Mouse (Mus musculus): Measurements from ENCODE around the gene Nkg7. TPM values are rescaled to one million over a fixed set of nuclear protein-coding genes. Genes with fewer than 3 reads are reported as not detected.

Gene Nkg7
- polyA plus RNA-seq, 1 experiment from 2014 or later, result 0.49 TPM

- no peak overlapping the region for H3K4me3 ChIP-seq (replicated peaks; ENCODE audit: low read depth, low read length)
- no peak for TF ChIP-seq CTCF (IDR thresholded peaks at IDR 0.05; ENCODE audit: low read depth)
- no peaks in the 10 kb centered on the region for H3K4me1 ChIP-seq (replicated peaks; ENCODE audit: insufficient read depth, low read length)
- ATAC-seq (replicated peaks; ENCODE audit: low FRiP score, low read depth) (no peak), DNase-seq (ENCODE audit: low spot score) (no peak)
- 60% methylated on average over 4 of the region's 4 CpGs for WGBS
- no peak overlapping the region for H3K27ac ChIP-seq
- H3K4me2 ChIP-seq (ENCODE audit: low read length), result no peak overlapping the region
- no peak overlapping the region for H3K9ac ChIP-seq (ENCODE audit: low read depth, low read length)
- H3K9me3 ChIP-seq (replicated peaks; ENCODE audit: low read length), result no peaks in the 10 kb centered on the region
- no peaks in the 10 kb centered on the region for H3K27me3 ChIP-seq (ENCODE audit: insufficient read depth, low read length)
- H3K36me3 ChIP-seq (ENCODE audit: insufficient read depth, low read length), result no peaks in the 10 kb centered on the region
These were observed 7.4 kb upstream of the Nkg7 start for GRCm38 (mm10) chr7:43429500-43429899.

- Histone ChIP-seq H3K4me2 (ENCODE audit: low read length) (no peak overlapping the region), H3K4me3 (replicated peaks; ENCODE audit: low read depth, low read length) (no peak overlapping the region), H3K4me1 (replicated peaks; ENCODE audit: insufficient read depth, low read length) (no peaks in the 10 kb centered on the region), H3K27me3 (ENCODE audit: insufficient read depth, low read length) (no peaks in the 10 kb centered on the region), H3K9ac (ENCODE audit: low read depth, low read length) (no peak overlapping the region), H3K36me3 (ENCODE audit: insufficient read depth, low read length) (no peaks in the 10 kb centered on the region), H3K27ac (no peak overlapping the region), H3K9me3 (replicated peaks; ENCODE audit: low read length) (no peaks in the 10 kb centered on the region)
- ATAC-seq (replicated peaks; ENCODE audit: low FRiP score, low read depth) (no peak), DNase-seq (ENCODE audit: low spot score) (no peak)
- no peak for TF ChIP-seq CTCF (IDR thresholded peaks at IDR 0.05; ENCODE audit: low read depth)
- WGBS, result 70% methylated on average over 4 of the region's 4 CpGs
These were observed 4.0 kb upstream of the Nkg7 start for GRCm38 (mm10) chr7:43432891-43433290.

GRCm38 (mm10) chr7:43434676-43435075 is 2.2 kb upstream of the Nkg7 start:
- DNase-seq (ENCODE audit: low spot score) (no peak), ATAC-seq (replicated peaks; ENCODE audit: low FRiP score, low read depth) (no peak)

GRCm38 (mm10) chr7:43438611-43439010 is 1.7 kb downstream of the Nkg7 start:
- H3K4me3 ChIP-seq (replicated peaks; ENCODE audit: low read depth, low read length), result no peak overlapping the region
- 85% methylated on average over 4 of the region's 4 CpGs for WGBS
- TF ChIP-seq CTCF (IDR thresholded peaks at IDR 0.05; ENCODE audit: low read depth), result no peak
- H3K9me3 ChIP-seq (replicated peaks; ENCODE audit: low read length), result no peaks in the 10 kb centered on the region
- DNase-seq (ENCODE audit: low spot score) (no peak), ATAC-seq (replicated peaks; ENCODE audit: low FRiP score, low read depth) (no peak)
- no peak overlapping the region for H3K9ac ChIP-seq (ENCODE audit: low read depth, low read length)
- H3K4me2 ChIP-seq (ENCODE audit: low read length), result no peak overlapping the region
- no peaks in the 10 kb centered on the region for H3K27me3 ChIP-seq (ENCODE audit: insufficient read depth, low read length)
- no peak overlapping the region for H3K27ac ChIP-seq
- no peaks in the 10 kb centered on the region for H3K36me3 ChIP-seq (ENCODE audit: insufficient read depth, low read length)
- H3K4me1 ChIP-seq (replicated peaks; ENCODE audit: insufficient read depth, low read length), result 0 out of 2 replicates have a peak, but pooled peaks cover 6% of the 10 kb centered on the region

More at GRCm38 (mm10) chr7:43434676-43435075, 2.2 kb upstream of the Nkg7 start:
- H3K27me3 ChIP-seq (ENCODE audit: insufficient read depth, low read length), result no peaks in the 10 kb centered on the region
- H3K4me3 ChIP-seq (replicated peaks; ENCODE audit: low read depth, low read length), result no peak overlapping the region
- 90% methylated on average over 5 of the region's 5 CpGs for WGBS
- no peaks in the 10 kb centered on the region for H3K4me1 ChIP-seq (replicated peaks; ENCODE audit: insufficient read depth, low read length)
- no peak overlapping the region for H3K27ac ChIP-seq
- H3K36me3 ChIP-seq (ENCODE audit: insufficient read depth, low read length), result no peaks in the 10 kb centered on the region
- no peak for TF ChIP-seq CTCF (IDR thresholded peaks at IDR 0.05; ENCODE audit: low read depth)
- no peak overlapping the region for H3K4me2 ChIP-seq (ENCODE audit: low read length)
- H3K9me3 ChIP-seq (replicated peaks; ENCODE audit: low read length), result no peaks in the 10 kb centered on the region
- H3K9ac ChIP-seq (ENCODE audit: low read depth, low read length), result no peak overlapping the region

GRCm38 (mm10) chr7:43440482-43440881 is 3.6 kb downstream of the Nkg7 start, which contains the start of gene Cldnd2:
Gene Cldnd2 (plus strand): TSS chr7:43440782.
- Histone ChIP-seq H3K27ac (no peak within 1 kb of the TSS), H3K36me3 (ENCODE audit: insufficient read depth, low read length) (no peaks in the 10 kb centered on the region), H3K27me3 (ENCODE audit: insufficient read depth, low read length) (no peaks in the 10 kb centered on the region), H3K9me3 (replicated peaks; ENCODE audit: low read length) (no peaks in the 10 kb centered on the region), H3K4me1 (replicated peaks; ENCODE audit: insufficient read depth, low read length) (peaks cover 12% of the 10 kb centered on the region; the same call in 1 of the 2 replicates), H3K4me3 (replicated peaks; ENCODE audit: low read depth, low read length) (no peak within 1 kb of the TSS), H3K4me2 (ENCODE audit: low read length) (no peak within 1 kb of the TSS), H3K9ac (ENCODE audit: low read depth, low read length) (no peak within 1 kb of the TSS)
- 81% methylated on average over 6 of the region's 6 CpGs for WGBS
- DNase-seq (ENCODE audit: low spot score) (no peak), ATAC-seq (replicated peaks; ENCODE audit: low FRiP score, low read depth) (no peak)
- TF ChIP-seq CTCF (IDR thresholded peaks at IDR 0.05; ENCODE audit: low read depth), result no peak

- H3K27ac ChIP-seq, result no peak overlapping the region
- no peak overlapping the region for H3K9ac ChIP-seq (ENCODE audit: low read depth, low read length)
- no peak for TF ChIP-seq CTCF (IDR thresholded peaks at IDR 0.05; ENCODE audit: low read depth)
- no peaks in the 10 kb centered on the region for H3K36me3 ChIP-seq (ENCODE audit: insufficient read depth, low read length)
- no peak overlapping the region for H3K4me2 ChIP-seq (ENCODE audit: low read length)
- DNase-seq (ENCODE audit: low spot score) (no peak), ATAC-seq (replicated peaks; ENCODE audit: low FRiP score, low read depth) (no peak)
- no peaks in the 10 kb centered on the region for H3K9me3 ChIP-seq (replicated peaks; ENCODE audit: low read length)
- H3K27me3 ChIP-seq (ENCODE audit: insufficient read depth, low read length), result no peaks in the 10 kb centered on the region
- WGBS, result 55% methylated on average over 3 of the region's 3 CpGs
- H3K4me1 ChIP-seq (replicated peaks; ENCODE audit: insufficient read depth, low read length), result peaks cover 12% of the 10 kb centered on the region; the same call in 1 of the 2 replicates
- H3K4me3 ChIP-seq (replicated peaks; ENCODE audit: low read depth, low read length), result no peak overlapping the region
These were observed 4.2 kb downstream of the Nkg7 start for GRCm38 (mm10) chr7:43441071-43441470.

GRCm38 (mm10) chr7:43442684-43443083 is 5.8 kb downstream of the Nkg7 start:
- peaks cover 12% of the 10 kb centered on the region; the same call in 1 of the 2 replicates for H3K4me1 ChIP-seq (replicated peaks; ENCODE audit: insufficient read depth, low read length)
- no peaks in the 10 kb centered on the region for H3K27me3 ChIP-seq (ENCODE audit: insufficient read depth, low read length)
- 10% methylated on average over 9 of the region's 9 CpGs for WGBS
- no peaks in the 10 kb centered on the region for H3K36me3 ChIP-seq (ENCODE audit: insufficient read depth, low read length)
- H3K4me3 ChIP-seq (replicated peaks; ENCODE audit: low read depth, low read length), result peak overlapping the region; percentile 48
- no peak for TF ChIP-seq CTCF (IDR thresholded peaks at IDR 0.05; ENCODE audit: low read depth)
- DNase-seq (ENCODE audit: low spot score) (no peak), ATAC-seq (replicated peaks; ENCODE audit: low FRiP score, low read depth) (no peak)
- peak overlapping the region; percentile 67 for H3K9ac ChIP-seq (ENCODE audit: low read depth, low read length)
- H3K27ac ChIP-seq, result peak overlapping the region; percentile 99
- peak overlapping the region; percentile 80 for H3K4me2 ChIP-seq (ENCODE audit: low read length)
- no peaks in the 10 kb centered on the region for H3K9me3 ChIP-seq (replicated peaks; ENCODE audit: low read length)

Data from kidney, postnatal 0 days (tissue).